Mouse (Mus musculus): ENCODE results near the gene Dnah10. TPM values are rescaled to one million over a fixed set of nuclear protein-coding genes. Genes with fewer than 3 reads are reported as not detected.
"Not testable (repeated sequence)": the region's sequence is repeated elsewhere in the genome, so short reads cannot be mapped to it uniquely, and the experiment has no call there.

Gene Dnah10
- not detected in 2 replicates for total RNA-seq (2017)

DNA sequence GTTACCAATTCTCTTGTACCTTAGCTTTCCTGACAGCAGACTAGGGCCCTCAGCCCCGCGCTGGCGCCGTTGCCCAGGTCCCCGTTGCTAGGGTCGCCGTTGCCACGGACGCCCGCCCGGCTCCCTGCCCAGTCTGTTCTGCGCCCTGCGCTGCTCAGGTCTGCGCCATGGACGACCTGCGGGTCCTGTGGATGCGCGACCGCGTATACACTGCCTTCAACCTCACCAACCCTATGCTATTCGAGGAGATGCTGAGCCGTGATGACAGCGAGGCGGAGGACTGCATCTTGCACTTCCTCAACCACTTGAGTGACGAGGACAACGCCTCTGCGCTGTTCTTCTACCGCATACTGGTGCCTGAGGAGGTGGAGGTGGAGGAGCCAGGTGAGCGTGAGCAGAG is at the start of gene Dnah10:
TSS of gene Dnah10 (plus strand) at position 89 of the 400 bp plus-strand sequence.
- ATAC-seq (replicated peaks; ENCODE audit: low read depth, poor library complexity, severe bottlenecking): 0 out of 2 replicates have a peak, but pooled peaks have one; percentile 12

DNA sequence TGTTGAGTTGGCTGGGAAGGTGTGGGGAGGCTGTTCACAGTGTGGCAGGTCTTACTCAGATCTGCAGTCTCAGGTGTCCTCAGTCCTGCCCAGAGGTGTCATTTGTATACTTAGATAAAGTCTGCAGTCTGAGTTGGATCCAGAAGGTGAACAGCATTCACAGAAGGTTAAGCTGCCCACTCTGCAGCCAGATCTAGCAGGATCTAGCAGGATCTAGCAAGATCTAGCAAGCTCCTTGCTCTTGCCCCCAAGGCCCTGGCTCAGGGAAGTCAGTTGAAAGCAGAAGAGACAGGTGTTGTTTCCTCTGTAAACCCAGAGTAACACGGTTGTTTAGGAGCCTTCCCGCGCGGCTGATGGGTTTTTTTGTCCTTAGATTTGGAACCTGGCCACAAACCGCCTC is 11.1 kb upstream of the Dnah10 start:
- ATAC-seq (replicated peaks; ENCODE audit: low read depth, poor library complexity, severe bottlenecking): no peak

DNA sequence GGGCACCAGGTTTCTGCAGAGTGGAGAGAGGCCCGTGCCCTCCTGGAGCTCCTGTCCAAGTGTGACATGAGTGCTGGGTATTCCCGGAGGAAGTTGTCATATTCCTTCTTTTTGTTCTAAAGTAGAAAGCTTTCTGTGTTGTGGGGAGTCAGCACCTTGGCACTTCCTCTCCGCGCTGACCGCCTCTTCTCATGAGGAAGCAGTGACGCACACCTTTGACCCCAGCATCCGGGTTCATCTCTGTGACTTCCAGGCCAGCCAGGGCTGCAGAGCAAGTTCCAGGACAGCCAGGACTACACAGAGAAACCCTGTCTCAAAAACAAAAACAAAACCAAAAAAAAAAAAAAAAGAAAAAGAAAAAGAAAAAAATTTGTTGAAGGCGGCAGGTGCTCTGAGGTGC is 9.8 kb upstream of the Dnah10 start:
- ATAC-seq (replicated peaks; ENCODE audit: low read depth, poor library complexity, severe bottlenecking): no peak

DNA sequence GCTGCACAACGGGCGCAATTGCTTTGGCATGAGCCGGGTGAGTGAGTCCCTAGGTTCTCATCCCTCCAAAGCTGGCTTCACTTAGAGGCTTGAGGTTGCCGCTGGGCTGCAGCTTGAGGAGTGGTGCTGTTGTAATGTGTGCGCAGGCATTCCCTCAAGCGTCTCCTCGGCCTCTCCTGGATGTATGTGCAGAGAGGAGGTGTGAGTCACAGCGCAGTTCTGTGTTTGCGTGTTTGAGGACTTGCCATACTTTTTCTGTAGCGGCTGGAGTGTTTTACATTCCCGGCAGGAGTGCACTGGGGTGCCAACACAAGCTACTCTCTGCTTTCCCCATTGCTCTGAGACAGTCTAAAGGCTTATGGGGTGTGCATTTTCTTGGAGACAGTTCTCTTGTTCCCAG is 6.9 kb upstream of the Dnah10 start:
- ATAC-seq (replicated peaks; ENCODE audit: low read depth, poor library complexity, severe bottlenecking): no peak

DNA sequence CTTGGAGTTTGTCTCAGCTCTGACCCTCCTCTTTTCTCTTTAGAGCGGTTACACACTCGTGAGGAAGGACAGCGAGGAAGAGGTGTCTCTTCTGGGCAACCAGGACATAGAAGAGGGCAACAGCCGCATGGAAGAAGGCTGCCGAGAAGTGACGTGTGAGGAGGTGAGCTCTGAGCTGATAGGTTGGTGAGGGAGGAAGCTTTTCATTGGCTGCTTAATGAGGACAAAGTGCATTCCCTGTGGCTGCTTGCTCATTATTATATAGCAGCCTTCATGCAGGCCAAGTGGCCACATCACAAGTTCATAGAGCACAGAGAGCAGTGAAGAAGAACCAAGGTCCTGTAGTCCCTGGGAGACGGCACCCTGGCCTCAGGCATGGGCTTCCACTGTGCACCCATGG is 6.5 kb upstream of the Dnah10 start:
- no peak for ATAC-seq (replicated peaks; ENCODE audit: low read depth, poor library complexity, severe bottlenecking)

DNA sequence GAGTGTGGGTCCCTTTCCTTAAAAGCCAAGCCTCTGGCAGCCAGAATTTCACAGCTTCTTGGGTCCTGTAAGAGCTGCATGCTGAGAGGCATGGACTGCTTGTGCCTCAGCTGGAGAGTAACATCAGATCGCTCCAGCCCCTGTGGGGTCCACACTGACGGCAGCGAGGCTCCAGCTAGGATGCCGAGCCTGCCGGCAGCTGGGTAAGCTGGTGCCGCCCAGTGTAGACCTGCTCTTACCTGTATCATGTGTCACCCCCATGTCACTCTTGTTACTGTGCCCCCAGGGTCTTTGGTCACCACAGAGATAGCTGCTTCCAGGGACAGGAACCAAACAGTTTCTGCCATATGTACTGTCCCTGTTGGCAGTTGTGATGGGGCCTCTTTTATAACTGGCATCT is 1.8 kb upstream of the Dnah10 start:
- ATAC-seq (replicated peaks; ENCODE audit: low read depth, poor library complexity, severe bottlenecking): no peak

DNA sequence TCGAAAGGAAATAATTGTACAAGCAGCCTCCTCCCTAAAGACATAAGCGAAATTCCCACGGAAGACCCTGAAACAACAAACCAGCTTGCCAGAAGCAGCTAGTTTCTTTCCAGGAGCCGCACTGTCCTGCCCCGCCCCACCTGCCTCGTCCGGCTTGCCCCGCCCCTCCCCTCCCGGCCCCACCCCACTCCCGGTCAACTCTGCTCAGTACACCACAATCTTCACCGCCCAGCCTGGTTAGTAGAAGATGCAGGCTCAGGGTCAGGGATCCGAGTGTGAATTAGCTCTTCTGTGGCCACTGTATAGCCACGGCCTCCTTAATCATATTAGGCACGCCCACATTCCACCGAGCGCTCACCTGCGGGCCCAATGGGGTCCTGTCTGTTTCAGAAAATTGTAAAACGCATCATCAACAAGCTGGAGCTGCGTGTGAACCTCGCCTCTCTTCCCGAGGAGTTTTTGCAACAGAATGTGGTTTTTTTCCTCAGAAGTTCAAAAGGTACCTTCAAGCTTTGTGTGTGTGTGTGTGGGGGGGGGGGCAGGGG is 4.8 kb downstream of the Dnah10 start:
- ATAC-seq (replicated peaks; ENCODE audit: low read depth, poor library complexity, severe bottlenecking): peak; percentile 47

DNA sequence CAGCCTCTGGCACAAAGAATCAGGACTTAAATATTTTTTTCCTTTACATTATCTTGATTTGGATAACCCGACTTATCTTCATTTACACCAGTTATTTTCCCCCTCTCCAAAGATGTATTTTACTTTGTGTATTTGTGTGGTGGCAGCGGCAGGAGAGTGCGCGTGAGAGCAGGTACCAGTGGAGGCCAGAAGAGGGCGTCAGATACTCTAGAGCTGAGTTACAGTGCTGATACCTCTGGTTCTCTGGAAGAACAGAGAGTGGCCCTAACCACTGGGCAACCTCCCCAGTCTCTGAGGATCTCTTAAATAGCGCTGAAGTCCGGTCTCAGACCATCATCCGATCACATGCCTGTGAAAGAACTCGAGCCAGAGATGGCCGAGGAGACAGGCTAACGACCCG is 9.1 kb downstream of the Dnah10 start:
- ATAC-seq (replicated peaks; ENCODE audit: low read depth, poor library complexity, severe bottlenecking): no peak

DNA sequence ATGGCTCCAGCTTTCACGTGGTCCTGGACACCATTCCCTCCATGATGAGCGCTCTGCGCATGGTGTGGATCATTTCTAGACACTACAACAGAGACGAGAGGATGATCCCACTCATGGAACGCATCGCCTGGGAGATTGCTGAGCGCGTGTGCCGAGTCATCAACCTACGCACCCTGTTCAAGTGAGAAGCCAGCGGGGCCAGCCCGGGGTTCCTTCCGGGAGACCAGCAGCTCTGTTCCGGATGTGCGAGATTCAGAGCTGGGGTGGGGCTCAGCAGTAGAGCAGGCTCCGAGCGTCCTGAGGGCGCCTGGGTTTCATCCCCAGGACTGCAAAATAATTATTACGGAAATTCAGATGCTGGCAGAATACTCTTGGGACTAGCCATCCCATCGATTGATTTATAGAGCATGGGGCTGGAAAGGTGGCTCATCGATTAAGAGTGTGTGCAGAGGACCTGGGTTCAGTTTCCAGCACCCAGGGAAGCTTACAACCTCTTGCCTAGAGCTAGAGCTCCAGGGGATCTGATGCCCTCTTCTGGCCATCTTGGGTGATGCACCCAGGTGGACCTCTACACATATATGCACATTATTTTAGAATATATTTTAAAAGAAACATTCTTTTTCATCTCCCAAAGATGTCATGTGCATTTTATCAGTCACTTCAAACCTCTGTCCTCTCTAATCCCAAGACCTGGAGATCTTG is 17.2 kb downstream of the Dnah10 start:
- no peak for ATAC-seq (replicated peaks; ENCODE audit: low read depth, poor library complexity, severe bottlenecking)

DNA sequence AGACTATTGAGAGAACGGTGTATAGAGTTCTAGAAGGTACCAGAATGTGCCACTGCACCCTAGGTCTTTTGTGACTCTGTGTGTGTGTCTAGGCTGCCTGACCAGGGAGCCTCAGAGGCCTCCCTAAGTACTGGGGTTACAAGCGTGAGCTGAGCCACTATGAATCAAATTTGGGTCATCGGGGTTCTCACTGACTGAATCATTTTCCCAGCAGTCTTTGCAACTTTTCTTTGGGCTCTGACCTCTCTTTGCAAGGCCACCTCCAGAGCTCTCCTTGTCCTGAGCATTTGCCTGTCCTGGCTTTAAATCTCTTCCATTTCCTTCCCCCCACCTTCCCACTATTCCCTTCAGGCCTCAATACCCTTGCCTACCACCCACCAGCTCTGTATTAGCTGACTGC is 19.0 kb downstream of the Dnah10 start:
- ATAC-seq (replicated peaks; ENCODE audit: low read depth, poor library complexity, severe bottlenecking): no peak

DNA sequence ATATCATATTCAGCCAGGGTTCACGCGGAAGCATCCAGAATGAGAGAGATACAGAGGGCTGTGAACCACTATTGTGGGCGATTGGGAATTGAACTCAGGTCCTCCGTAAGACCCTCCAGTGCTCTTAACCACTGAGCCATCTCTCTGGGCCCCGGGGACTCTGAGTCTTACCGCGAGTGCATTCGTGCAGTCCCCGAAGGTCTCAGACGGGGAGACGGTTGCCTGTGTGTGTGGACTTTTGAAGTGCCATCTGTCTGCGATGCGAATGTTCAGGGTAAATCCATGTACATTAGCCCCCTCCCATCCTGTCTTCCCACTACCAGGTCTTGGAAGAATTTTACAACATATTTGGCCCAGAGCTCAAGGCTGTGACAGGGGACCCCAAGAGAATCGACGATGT is 21.3 kb downstream of the Dnah10 start:
- ATAC-seq (replicated peaks; ENCODE audit: low read depth, poor library complexity, severe bottlenecking): no peak

DNA sequence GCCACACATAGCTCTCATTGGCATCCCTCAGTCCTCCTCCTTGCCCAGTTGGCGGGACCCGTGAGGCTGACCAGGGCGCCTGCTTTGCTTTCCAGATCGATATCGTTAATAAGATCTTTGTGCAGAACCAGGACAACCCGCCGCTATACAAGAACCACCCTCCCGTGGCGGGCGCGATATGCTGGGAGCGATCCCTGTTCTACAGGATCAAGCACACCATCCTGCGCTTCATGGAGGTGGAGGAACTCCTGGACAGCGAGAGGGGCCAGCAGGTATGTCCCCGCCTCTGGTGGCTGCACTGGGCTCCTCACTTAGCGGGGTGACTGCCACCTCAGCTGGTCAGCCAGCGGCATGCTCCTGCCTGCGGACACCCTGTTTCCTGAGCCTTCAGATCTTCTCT is 23.4 kb downstream of the Dnah10 start:
- ATAC-seq (replicated peaks; ENCODE audit: low read depth, poor library complexity, severe bottlenecking): no peak

DNA sequence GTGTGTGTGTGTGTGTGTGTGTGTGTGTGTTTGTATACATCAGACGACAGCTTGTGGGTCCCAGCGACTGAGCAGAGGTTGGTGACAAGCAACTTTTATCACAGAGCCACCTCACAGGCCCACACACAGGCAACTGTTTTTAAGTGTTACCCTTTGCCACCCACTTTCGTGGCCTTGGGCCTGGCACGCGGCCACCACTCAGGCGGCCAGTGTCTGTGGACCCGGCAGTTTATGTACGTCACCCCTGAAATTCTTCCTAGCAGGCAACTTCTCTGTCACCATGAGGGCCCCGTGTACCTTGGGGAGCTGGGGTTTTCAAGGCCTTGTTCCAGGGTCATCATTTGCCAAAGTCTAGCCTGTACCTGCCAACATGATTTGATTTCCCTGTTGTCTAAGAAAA is 26.8 kb downstream of the Dnah10 start:
- no peak for ATAC-seq (replicated peaks; ENCODE audit: low read depth, poor library complexity, severe bottlenecking)

DNA sequence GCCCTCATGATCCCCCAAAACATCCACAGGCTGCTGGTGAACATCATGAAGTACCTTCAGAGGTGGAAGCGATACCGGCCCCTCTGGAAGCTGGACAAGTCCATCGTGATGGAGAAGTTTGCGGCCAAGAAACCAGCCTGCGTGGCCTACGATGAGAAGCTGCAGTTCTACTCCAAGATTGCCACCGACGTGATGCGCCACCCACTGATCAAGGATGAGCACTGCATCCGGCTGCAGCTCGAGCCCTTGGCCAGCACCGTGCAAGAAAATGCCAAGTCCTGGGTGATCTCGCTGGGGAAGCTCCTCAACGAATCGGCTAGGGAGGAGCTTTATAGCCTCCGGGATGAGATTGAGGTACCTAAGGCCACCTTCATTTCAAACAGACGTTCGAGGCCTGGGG is 36.1 kb downstream of the Dnah10 start:
- no peak; the same call in 1 of the 2 replicates for ATAC-seq (replicated peaks; ENCODE audit: low read depth, poor library complexity, severe bottlenecking)

DNA sequence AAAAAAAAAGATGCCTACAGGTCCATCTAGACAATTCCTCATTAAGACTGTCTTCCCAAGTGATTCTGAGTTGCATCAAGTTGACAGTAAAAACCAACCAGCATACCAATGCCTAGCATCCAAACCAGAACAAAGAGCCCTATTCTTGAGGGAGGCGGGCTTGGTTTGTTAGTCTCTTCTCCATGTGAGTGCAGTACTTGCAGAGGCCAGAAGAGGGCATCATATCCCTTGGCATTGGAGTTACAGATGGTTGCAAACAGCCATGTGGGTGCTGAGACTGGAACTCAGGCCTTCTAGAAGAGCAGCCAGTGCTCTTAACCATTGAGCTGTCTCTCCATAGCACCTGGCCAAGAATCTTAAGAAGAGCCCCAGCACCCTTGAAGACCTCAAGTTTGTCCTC is 36.9 kb downstream of the Dnah10 start:
- no peak for ATAC-seq (replicated peaks; ENCODE audit: low read depth, poor library complexity, severe bottlenecking)

DNA sequence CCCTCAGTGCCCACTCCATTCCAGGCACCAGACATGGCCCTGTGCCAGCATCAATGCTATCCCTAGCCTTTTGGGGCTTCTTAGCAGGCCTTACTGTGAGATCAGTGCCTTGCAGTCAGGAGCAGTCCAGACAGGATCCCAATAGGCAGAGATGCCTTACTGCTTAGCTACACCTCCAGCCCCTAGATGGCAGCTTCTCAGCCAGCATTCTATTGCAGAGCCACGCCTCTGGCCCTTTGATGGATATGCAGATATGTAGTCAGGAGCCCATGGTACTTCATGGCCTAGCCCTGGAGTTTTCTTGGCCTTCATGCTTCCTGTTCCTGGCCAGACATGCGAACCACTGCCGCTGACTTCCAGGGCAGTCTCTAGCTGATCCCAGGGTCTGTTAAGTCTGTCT is 49.7 kb downstream of the Dnah10 start:
- no peak for ATAC-seq (replicated peaks; ENCODE audit: low read depth, poor library complexity, severe bottlenecking)

DNA sequence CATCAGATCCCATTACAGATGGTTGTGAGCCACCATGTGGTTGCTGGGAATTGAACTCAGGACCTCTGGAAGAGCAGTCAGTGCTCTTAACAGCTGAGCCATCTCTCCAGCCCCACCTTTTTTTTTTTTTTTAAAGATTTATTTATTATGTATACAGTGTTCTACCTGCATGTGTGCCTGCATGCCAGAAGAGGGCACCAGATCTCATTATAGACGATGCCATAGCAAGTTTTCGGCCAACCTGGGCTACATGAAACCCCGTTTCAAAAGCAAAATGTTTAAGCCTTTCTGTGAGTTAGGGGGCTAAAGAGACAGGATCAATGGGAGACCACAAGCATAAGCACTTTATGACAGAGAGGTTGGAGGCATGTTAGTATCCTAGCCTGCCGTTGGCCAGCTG is 51.4 kb downstream of the Dnah10 start:
- ATAC-seq (replicated peaks; ENCODE audit: low read depth, poor library complexity, severe bottlenecking): not testable (repeated sequence)

DNA sequence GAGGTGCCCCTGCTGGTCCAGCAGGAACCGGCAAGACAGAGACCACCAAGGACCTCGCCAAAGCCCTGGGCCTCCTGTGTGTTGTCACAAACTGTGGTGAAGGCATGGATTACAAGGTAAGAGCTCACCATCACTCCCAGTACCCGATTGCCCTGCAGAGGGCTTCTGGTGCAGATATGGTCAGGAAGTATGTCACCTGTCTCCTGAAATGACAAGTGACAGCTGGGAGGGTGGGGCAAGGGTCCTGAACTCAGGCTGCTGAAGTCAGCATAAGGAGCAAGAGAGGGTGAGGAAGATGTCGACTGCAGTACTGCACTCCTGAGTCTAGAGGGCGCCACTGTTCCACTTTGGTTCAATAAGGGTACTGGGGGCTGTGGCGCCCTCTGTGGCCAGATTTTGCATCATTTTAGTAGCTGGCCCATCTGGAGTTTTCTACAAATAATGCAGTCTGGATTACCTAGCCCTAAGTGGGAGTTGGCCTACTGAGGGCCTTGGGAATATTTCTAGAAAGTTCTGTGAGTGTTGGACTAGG is 52.4 kb downstream of the Dnah10 start:
- ATAC-seq (replicated peaks; ENCODE audit: low read depth, poor library complexity, severe bottlenecking): peak; percentile 80

DNA sequence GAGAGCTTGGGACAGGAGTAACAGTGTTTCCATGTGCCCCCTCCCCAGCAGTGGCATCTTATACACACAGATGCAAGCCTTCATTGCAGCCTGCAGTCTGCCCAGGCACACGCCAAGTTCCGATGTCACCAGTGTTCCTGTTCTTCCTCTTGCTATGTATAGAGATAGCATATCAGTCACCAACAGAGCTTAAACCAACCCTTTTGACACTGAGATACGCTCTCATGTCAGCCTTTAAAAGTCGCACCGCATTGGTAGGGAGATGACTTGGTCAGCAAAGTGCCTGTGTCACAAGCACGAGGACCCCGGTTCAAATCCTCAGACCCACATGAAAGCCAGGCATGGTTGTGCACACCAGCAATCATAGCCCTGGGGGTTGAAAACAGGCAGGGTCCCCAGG is 55.0 kb downstream of the Dnah10 start:
- 0 out of 2 replicates have a peak, but pooled peaks have one; percentile 30 for ATAC-seq (replicated peaks; ENCODE audit: low read depth, poor library complexity, severe bottlenecking)

DNA sequence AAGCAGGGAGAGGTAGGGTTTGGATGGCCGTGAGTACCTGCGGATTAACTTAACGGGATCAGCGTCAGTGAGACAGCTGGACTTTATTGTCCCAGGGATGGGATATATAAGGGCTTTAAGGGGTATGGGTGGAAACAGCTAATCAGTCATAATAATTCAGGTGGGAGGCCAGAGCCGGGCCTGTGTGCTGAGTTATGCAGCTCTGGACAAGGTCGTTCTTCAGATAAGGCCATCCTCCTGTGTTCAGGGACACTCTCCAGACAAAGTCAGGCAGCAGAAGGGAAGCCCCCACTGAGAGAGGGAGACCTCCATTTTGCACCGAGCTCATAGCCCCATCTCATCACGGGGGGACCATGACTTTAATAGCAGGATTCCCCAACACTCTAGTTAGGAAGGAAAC is 56.8 kb downstream of the Dnah10 start:
- ATAC-seq (replicated peaks; ENCODE audit: low read depth, poor library complexity, severe bottlenecking): no peak

DNA sequence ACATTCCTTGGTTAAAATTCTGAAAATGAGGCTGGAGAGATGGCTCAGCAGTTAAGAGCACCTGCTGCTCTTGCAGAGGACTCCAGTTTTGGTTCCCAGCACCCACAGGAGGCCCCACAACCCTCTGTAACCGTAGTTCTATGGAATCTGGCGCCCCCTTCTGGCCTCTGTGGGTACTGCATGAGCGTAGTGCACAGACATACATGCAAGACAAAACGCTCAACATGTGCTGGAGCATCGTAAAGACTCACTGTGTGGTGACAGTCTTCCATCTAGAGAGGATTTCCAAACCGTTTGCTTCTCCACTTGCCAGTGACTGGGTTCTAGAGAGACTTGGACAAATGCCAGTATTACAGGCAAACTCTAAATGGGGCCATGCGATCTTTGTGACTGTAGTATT is 60.8 kb downstream of the Dnah10 start:
- ATAC-seq (replicated peaks; ENCODE audit: low read depth, poor library complexity, severe bottlenecking): no peak

DNA sequence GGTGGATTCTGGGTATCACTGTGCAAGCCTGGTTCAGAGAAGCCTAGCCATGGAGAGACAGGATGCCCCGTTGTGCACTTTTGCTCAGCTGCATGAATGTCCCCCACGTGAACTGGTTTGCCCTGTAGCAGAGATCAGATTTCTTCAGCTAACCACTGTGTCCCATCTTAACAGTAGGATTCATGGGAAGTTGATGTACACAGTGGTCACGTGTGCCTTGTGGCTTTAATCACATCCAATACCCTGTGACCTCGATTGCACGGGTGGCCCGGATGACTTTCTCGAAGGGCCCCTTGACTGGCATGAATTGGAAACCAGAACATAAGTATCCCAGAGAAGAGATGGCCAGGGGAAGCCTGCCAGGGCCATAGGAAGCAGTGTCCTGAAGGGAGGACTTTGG is 67.2 kb downstream of the Dnah10 start:
- ATAC-seq (replicated peaks; ENCODE audit: low read depth, poor library complexity, severe bottlenecking): no peak

Measured in common myeloid progenitor, adult 5-6 weeks (primary cell).